Mouse (Mus musculus) right cerebral cortex, postnatal 10 days (tissue): Measurements from ENCODE around the gene Maats1.

Experiments
- DNase-seq, 2 experiments: peaks; one replicate each; pipeline ENCODE4 v3.0.0; 2021; ENCODE audit warnings: low spot score in 2 of 2

Maats1 gene

GRCm38 (mm10) chr16:38341396-38342324 lies at the start of gene Maats1:
Gene Maats1 (minus strand): TSS chr16:38342143.
- DNase-seq = peak; percentile 83 to 86

GRCm38 (mm10) chr16:38390322-38390721 lies 48.4 kb upstream of the Maats1 start:
- no peak for DNase-seq

DNA sequence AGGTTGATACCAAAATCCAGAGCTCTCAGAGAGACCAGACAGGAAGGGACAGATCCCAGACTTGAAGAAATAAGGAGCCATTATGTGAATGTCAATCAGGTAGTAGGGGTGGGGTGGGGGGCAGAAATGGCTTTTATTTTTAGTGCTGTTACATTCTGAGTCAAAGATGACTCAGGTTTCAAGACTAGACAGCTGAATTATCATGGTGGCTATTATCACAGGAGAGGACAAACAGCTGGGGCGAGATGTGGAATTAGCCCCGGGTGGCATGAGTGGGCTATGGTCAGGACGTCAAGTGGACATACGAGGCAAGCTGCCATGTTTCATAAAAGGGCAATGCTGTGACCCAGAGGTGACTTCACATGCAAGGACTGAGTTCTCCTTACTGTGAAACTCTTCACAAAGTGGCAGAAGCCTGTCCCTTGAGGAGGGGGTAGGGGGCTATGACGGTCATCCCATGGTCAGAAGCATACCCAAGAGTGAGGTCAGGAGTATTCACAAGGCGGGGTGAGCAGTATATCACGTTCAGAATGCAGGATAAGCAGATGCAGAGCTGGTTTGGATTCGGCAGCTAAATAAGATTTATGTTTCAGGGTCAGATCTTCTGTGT lies 47.4 kb upstream of the Maats1 start:
- no peak for DNase-seq

- DNase-seq = no peak
Measured at GRCm38 (mm10) chr16:38388757-38389156, 46.8 kb upstream of the Maats1 start.

DNA sequence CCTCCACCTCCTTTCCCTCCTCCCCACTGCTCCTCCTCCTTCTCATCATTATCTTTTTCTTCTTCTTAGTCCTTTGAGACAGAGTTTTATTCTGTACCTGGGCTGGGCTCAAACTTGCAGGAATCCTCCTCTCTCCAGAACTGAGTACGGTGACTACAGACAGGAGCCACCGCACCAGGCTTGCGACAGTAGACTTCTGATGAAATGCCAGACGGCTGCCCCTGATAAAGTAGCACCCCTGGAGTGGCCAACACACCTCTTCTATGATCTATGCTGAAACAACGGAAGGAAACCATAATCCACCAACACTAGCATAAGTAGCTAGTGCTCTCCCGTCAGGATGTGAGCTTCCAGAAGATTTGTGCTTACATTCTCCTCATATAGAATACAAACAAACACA lies 45.4 kb upstream of the Maats1 start:
- DNase-seq = no peak

DNA sequence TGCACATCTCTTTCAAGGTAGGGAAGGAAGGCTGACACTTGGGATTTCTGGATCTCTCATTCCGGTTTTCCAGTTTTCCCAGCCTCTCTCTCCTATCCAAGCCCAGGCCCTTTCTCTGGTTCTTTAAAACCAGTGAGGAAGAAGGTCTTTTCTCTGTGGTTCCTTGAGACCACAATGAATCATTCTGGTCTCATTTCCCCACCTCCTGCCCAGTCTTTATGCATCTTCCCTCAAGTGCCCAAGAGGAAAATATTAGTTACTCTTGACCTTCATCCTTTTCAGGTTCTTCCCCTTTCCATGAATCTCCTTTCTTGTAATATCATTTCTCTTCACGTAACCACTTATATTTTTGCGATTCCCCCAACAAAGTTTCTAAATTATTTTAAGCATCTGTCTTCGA lies 43.8 kb upstream of the Maats1 start:
- DNase-seq = no peak

GRCm38 (mm10) chr16:38385184-38385634 lies 43.3 kb upstream of the Maats1 start:
- no peak for DNase-seq

- DNase-seq = no peak
Measured at GRCm38 (mm10) chr16:38383683-38384082, 41.7 kb upstream of the Maats1 start.

- DNase-seq = no peak
Measured at GRCm38 (mm10) chr16:38379926-38380325, 38.0 kb upstream of the Maats1 start.

GRCm38 (mm10) chr16:38379493-38379892 lies 37.5 kb upstream of the Maats1 start:
- no peak for DNase-seq

GRCm38 (mm10) chr16:38379088-38379487 lies 37.1 kb upstream of the Maats1 start:
- no peak for DNase-seq

DNA sequence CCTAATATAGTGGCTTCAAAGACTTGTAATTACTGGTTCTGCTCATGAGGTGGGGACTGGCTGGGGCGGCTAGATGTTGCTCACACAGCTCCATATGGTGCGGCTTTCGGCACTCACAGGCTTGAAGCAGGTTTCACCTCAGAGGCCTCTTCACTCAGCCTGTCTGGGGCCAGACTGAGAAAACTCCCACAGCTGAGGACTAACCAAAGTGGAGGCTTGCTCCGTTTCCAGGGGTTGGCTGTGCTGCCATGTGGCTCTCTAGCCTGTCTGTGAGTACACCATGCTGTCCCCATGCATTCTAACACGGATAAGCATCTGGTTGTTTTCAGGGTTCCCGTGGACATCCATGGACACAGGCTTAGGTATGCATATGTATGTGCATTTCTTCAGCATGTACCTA lies 36.6 kb upstream of the Maats1 start:
- no peak for DNase-seq

GRCm38 (mm10) chr16:38377546-38377945 lies 35.6 kb upstream of the Maats1 start:
- no peak for DNase-seq

- no peak for DNase-seq
Measured at GRCm38 (mm10) chr16:38376841-38377249, 34.9 kb upstream of the Maats1 start.

DNA sequence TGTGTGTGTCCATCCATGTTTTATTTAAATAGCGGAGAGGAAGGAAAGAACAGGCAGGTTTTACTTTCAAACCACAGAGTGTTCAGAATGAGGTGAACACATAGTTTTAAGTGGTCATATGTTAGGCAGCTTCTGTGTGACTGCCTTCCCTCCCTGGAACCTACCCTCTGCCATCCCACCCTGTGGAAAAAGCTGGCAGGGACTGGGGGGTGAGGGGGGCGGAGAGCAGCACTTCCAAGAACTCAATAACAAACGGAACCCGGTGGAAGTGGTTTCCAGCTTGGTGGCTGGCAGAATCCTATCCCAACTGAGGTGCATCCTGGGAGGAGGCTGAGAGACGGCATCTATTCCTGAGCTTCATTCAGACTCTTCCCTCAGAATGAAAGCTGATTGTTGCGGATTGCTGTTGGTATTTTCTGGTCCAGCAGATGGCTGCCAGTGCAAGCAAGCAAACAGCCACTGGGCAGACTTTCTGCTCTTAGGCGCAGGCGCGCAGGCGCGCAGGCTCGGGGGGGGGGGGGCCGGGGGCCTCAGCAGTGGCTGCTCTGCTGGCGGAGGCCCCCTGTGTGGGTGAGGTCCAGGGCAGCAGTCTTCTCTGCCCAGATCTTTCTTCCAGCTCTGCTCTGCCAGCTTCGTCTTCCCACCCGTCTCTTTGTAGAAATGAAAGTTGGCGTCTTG lies 34.4 kb upstream of the Maats1 start:
- peak; percentile 68 to 77 for DNase-seq

- no peak for DNase-seq
Measured at GRCm38 (mm10) chr16:38375182-38375581, 33.2 kb upstream of the Maats1 start.

GRCm38 (mm10) chr16:38374379-38375140 lies 32.6 kb upstream of the Maats1 start:
- no peak for DNase-seq

DNA sequence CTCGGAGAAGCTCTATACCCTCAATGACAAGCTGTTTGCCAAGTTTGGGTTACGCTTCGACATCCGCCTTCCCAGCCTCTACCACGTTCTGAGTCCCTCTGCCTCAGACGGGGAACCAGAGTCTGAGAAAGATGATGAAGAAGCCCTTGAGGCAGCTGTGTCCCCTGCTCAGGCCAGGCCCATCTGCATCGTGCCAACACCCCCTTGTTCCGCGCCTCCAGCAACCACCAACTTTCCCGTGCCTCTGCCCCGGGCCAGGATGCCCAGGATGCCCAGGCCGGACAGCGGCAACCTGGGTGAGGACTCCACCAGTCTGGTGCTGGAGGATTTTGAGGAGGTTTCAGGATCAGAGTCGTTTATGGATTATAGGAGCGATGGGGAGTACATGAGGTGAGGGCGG lies 32.0 kb upstream of the Maats1 start:
- DNase-seq = no peak

DNA sequence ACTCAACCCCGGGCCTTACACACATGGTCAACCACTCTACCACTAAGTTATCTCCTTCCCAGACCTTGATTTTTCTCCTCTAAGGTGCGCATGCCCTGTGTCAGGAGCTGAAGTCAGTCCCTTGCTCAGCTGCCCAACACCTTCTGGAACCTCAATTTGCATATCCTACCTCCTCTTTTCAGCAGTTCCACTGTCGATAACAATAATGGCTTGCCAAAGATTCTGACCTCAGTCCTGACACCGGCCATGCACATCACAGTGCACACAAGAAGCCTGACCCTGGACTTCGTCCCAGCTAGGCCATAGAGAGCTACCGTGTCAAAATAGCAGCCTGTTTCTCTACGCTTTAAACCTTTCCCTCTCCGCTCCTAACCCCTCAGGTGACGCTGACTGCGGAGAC lies 31.5 kb upstream of the Maats1 start:
- DNase-seq = no peak

GRCm38 (mm10) chr16:38372876-38373275 lies 30.9 kb upstream of the Maats1 start:
- no peak for DNase-seq

DNA sequence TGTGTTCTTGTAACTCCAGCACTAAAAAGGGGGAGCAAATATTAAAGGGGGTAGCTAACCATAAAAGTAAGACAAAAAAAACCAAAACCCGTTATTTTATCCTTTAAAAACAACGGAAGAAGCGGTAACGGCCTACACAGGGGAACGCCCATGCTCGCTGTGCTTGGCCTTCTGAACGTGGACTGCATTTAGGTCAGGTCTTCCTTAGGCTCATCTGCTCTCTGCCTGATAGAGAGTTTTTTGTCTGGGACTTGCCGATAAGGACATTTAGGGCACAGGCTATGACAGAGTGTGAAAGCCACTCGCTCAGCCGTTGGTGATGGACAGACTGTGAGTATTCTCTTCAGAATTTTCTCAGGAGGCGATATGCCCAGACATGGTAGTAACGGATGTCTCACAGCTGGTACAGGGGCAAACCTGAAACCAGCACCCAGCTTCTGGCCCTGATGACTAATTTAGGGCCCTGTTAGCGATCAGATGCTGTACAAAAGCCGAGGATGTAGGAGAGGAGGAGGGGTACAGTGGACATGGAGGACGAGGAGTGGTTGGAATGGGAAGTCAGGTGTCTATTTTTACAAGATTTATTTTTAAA lies 29.9 kb upstream of the Maats1 start:
- DNase-seq = no peak
